Mouse (Mus musculus): ENCODE measurements around the gene Tmub2.

- TF ChIP-seq EP300 (IDR thresholded peaks at IDR 0.05; ENCODE audit: low read depth): no peak
- TF ChIP-seq CTCF (IDR thresholded peaks at IDR 0.05; ENCODE audit: low read depth): no peak
These were observed 20.6 kb downstream of the Tmub2 start for GRCm38 (mm10) chr11:102305359-102305758.
